Mouse (Mus musculus) kidney, adult 2 months (tissue): Measurements from ENCODE around the gene Vgll4.

Experiments
- CTCF ChIP-seq: fragments of 200-500 bp; conservative IDR thresholded peaks from 2 replicates; pipeline ENCODE4 v1.5.1; 2011; ENCODE audit warnings: low read depth, mild to moderate bottlenecking, control low read depth, low read length, moderate library complexity, mixed read lengths; ENCODE audit not compliant: insufficient read depth, insufficient read length
- POLR2A ChIP-seq: fragments of 200-500 bp; IDR thresholded peaks from one replicate; pipeline ENCODE4 v1.6.1; 2011; ENCODE audit warnings: low read depth, low read length, control low read depth

- TF ChIP-seq POLR2A (no peak), CTCF (no peak)
Observed at GRCm38 (mm10) chr6:114836433-114836832, 133.4 kb downstream of the Vgll4 start.
